Mouse (Mus musculus) cortical plate, adult 2 months (tissue): ENCODE measurements around the gene Fam193b.

Experiments used
- CTCF ChIP-seq: fragments of 200-500 bp; IDR thresholded peaks from 2 replicates; pipeline ENCODE4 v1.5.1; 2011; ENCODE audit warnings: mild to moderate bottlenecking, control low read depth, low read length; ENCODE audit not compliant: insufficient read depth; ENCODE audit errors: extremely low read depth
- POLR2A ChIP-seq: fragments of 200-500 bp; IDR thresholded peaks from 2 replicates; pipeline ENCODE4 v1.6.1; 2011; ENCODE audit warnings: mild to moderate bottlenecking, low read length, control low read depth; ENCODE audit not compliant: insufficient read depth; ENCODE audit errors: extremely low read depth

GRCm38 (mm10) chr13:55512379-55513031, 58.4 kb downstream of the Fam193b start:
- TF ChIP-seq CTCF (no peak), POLR2A (no peak)
